Mouse (Mus musculus) C2C12 (cell line): ENCODE results near the gene Rdh11.

ENCODE experiments used
- CEBPB ChIP-seq: IDR thresholded peaks from one replicate; pipeline ENCODE4 v1.6.1; 2011; ENCODE audit warnings: low read depth, mild to moderate bottlenecking, control low read depth, moderate library complexity
- CTCF ChIP-seq: IDR thresholded peaks from one replicate; pipeline ENCODE4 v1.5.1; 2011; ENCODE audit not compliant: control insufficient read depth, insufficient read depth, insufficient read length
- MAX ChIP-seq: IDR thresholded peaks from one replicate; pipeline ENCODE4 v1.6.1; 2011; ENCODE audit warnings: mild to moderate bottlenecking, control low read depth
- MYOD1 ChIP-seq: IDR thresholded peaks from one replicate; pipeline ENCODE4 v1.6.1; 2011; ENCODE audit warnings: low read depth; ENCODE audit not compliant: control insufficient read depth, insufficient read length
- USF1 ChIP-seq: IDR thresholded peaks from one replicate; pipeline ENCODE4 v1.6.1; 2011; ENCODE audit warnings: low read depth, mild to moderate bottlenecking, control low read depth, moderate library complexity

DNA sequence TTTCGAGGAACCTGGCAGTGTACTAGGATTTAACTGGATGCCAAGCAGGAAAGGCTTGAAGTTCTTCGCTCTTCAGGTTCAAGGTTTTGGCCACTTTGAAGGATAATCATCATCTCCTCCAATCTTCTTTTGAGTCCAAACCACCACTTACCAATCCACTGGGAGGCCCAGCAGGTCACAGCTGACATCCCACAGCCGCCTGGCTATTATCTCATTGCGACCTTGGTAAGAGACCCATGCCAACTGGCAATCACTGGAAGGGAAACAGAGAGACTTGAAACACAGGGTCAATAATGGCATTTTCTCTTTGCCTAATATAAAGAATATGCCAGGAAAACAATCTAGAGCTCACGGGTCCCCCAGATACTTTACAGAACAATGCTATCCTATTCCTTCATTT, 16.1 kb downstream of the Rdh11 start:
- TF ChIP-seq CTCF (no peak), USF1 (no peak), MAX (no peak), CEBPB (no peak), MYOD1 (no peak)
